Mouse (Mus musculus): ENCODE results near the gene B130006D01Rik.

DNA sequence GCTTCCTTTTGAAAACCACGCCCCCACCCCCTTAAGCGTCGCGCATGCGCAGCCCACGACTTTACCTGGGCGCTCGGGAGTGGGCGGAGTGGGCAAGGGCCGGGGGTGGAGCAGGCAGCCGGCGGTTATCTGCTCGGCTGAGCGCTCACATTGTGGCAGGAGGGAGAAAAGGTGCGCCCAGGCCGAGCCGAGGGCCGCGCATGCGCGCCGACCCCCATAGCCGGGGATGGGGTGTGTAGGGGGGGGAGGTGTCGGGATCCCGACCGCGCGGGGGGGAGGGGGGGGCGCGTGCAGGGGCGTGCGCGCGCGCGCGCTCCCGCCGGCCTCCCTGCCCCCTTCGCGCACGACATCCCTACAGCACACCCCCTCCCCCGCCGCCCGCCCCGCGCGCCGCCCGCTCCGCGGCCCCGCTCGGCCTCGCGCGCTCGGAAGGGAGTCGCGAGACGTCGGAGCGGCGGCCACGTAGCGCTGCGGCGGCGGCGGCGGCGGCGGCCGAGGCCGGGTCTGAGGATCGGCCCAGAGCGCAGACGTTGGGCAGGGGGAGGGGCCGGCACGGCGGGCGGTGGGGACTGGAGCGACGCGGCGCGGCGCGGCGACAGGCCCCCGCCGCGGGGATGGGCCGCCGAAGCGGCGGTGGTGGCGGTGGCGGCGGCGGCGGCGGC is 10.7 kb upstream of the B130006D01Rik start, which contains the start of gene Zfp652:
- TF ChIP-seq CTCF (IDR thresholded peaks at IDR 0.05; ENCODE audit: low read depth) (no peak), EP300 (IDR thresholded peaks at IDR 0.05; ENCODE audit: low read depth) (no peak)
